Mouse (Mus musculus): ENCODE measurements around the gene Slc25a21. TPM values are rescaled to one million over a fixed set of nuclear protein-coding genes. Genes with fewer than 3 reads are reported as not detected.
A peak's percentile ranks its signal among the peaks of the same experiment; 100 is the strongest.

Slc25a21 gene
- polyA plus RNA-seq, 1 experiment from 2014 or later, result 3.1 TPM

DNA sequence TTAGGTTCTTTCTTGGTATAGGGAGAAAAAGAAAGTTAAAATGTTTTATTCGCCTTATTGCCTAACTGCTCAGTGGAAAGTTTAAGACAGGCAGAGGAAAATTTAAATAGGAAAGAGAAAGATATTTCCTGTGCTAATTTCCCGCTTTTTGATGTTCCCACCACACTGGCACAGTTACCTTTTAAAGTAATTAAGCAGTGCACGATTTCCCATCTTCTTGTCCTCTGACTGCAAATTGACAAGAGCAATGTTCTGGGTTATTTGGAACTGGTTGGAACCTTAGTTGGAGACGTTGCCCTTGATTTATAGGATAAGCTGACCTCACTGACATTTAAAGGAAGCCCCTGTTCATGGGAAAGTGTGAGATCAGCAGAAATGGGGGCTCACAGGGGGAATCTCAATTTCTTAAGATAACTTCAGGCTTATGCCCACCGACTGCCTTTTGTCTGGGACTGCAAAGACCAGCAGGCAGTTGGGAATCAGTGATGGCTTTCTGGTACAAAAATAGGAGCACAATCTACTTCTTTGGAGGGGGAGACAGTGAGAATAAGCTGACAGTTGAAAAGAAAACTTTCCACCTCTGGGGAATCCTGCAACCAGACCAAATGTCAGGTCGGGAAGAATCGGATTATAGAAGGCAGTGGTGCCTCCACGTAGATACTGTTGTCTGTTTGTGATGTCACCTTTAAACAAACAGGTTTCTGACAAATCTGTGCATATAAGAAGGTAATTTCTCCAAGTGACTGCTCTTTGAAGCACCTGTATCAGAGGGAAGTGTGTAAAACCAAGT is 498.9 kb downstream of the Slc25a21 start:
- peaks cover 34% of the 10 kb centered on the region for H3K4me1 ChIP-seq
- H3K27ac ChIP-seq, result no peak overlapping the region
- ATAC-seq (replicated peaks; ENCODE audit: low FRiP score), result no peak
- WGBS, result 10% methylated on average over 8 of the region's 8 CpGs
- no peak overlapping the region for H3K9ac ChIP-seq
- H3K27me3 ChIP-seq, result peaks cover 91% of the 10 kb centered on the region
- no peak overlapping the region for H3K4me3 ChIP-seq (replicated peaks)
- no peaks in the 10 kb centered on the region for H3K36me3 ChIP-seq
- H3K9me3 ChIP-seq (replicated peaks), result no peaks in the 10 kb centered on the region
- no peak overlapping the region for H3K4me2 ChIP-seq

GRCm38 (mm10) chr12:56697785-56698184 is 499.5 kb downstream of the Slc25a21 start:
- Histone ChIP-seq H3K4me3 (replicated peaks) (peak overlapping the region; percentile 20), H3K27me3 (peaks cover 94% of the 10 kb centered on the region), H3K36me3 (no peaks in the 10 kb centered on the region), H3K9me3 (replicated peaks) (no peaks in the 10 kb centered on the region), H3K27ac (no peak overlapping the region), H3K9ac (no peak overlapping the region), H3K4me1 (peaks cover 34% of the 10 kb centered on the region), H3K4me2 (peak overlapping the region; percentile 64)
- no peak for ATAC-seq (replicated peaks; ENCODE audit: low FRiP score)
- 1% methylated on average over 12 of the region's 12 CpGs for WGBS

- Histone ChIP-seq H3K9me3 (replicated peaks) (no peaks in the 10 kb centered on the region), H3K27ac (no peak overlapping the region), H3K9ac (no peak overlapping the region), H3K4me2 (peak overlapping the region; percentile 64), H3K27me3 (peaks cover 94% of the 10 kb centered on the region), H3K4me1 (peaks cover 39% of the 10 kb centered on the region), H3K4me3 (replicated peaks) (peak overlapping the region; percentile 36), H3K36me3 (no peaks in the 10 kb centered on the region)
- WGBS, result 1% methylated on average over 36 of the region's 36 CpGs
- peak; percentile 16; the same call in 1 of the 2 replicates for ATAC-seq (replicated peaks; ENCODE audit: low FRiP score)
These were observed 500.1 kb downstream of the Slc25a21 start for GRCm38 (mm10) chr12:56697011-56697740.

- peaks cover 44% of the 10 kb centered on the region for H3K4me1 ChIP-seq
- no peaks in the 10 kb centered on the region for H3K9me3 ChIP-seq (replicated peaks)
- ATAC-seq (replicated peaks; ENCODE audit: low FRiP score), result peak; percentile 4; the same call in 1 of the 2 replicates
- peak overlapping the region; percentile 64 for H3K4me2 ChIP-seq
- H3K27me3 ChIP-seq, result peaks cover 99% of the 10 kb centered on the region
- no peak overlapping the region for H3K27ac ChIP-seq
- no peak overlapping the region for H3K9ac ChIP-seq
- peak overlapping the region; percentile 36 for H3K4me3 ChIP-seq (replicated peaks)
- WGBS, result under 1% methylated on average over 57 of the region's 57 CpGs
- H3K36me3 ChIP-seq, result no peaks in the 10 kb centered on the region
These were observed 500.9 kb downstream of the Slc25a21 start for GRCm38 (mm10) chr12:56696174-56697010.

DNA sequence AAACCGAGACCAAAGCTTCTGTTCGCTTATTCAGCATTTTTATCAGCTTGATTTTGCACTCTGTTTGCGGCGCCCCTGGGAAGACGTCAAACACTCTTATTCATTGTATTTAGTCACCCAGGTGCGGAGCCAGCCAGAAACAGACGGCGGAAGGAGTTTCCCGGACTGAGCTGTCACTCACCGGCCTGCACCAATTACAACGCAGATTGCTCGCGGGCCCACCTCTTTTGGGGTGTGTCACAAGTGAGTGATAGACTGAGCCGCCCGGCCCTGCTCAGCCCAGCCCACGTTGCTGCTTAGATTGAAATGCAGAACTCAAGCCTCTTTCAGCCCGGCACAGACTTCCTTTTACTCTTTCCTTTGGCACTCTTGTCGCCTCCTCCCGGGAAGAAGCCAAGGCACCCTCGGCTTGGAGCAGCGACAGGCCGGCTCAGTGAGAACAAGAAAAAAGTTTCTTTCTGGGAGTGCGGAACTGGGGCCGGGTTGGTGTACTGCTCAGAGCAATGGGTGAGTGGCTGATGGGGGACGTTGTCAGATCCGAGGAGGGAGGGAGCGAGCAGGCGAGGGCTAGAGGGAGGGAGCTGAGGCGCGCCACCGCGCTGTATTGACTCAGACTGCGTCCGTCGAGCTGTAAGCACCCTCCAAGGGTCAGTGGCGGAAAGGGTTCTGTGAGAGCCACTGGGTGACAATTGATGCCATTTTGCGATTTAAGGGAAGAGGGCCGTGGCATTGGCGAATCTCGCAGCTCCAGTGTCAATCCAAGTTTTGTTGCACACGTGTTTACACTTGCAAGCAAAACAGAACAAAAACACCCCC is 501.7 kb downstream of the Slc25a21 start:
- H3K4me3 ChIP-seq (replicated peaks), result peak overlapping the region; percentile 36
- H3K27me3 ChIP-seq, result peaks cover 99% of the 10 kb centered on the region
- peak; percentile 93 for ATAC-seq (replicated peaks; ENCODE audit: low FRiP score)
- H3K9me3 ChIP-seq (replicated peaks), result no peaks in the 10 kb centered on the region
- WGBS, result under 1% methylated on average over 41 of the region's 41 CpGs
- H3K36me3 ChIP-seq, result no peaks in the 10 kb centered on the region
- peak overlapping the region; percentile 64 for H3K4me2 ChIP-seq
- no peak overlapping the region for H3K27ac ChIP-seq
- no peak overlapping the region for H3K9ac ChIP-seq
- peaks cover 49% of the 10 kb centered on the region for H3K4me1 ChIP-seq

- Histone ChIP-seq H3K9ac (no peak overlapping the region), H3K36me3 (no peaks in the 10 kb centered on the region), H3K27ac (no peak overlapping the region), H3K4me2 (peak overlapping the region; percentile 64), H3K27me3 (peaks cover 99% of the 10 kb centered on the region), H3K9me3 (replicated peaks) (no peaks in the 10 kb centered on the region), H3K4me1 (peaks cover 48% of the 10 kb centered on the region), H3K4me3 (replicated peaks) (peak overlapping the region; percentile 36)
- no peak for ATAC-seq (replicated peaks; ENCODE audit: low FRiP score)
- 2% methylated on average over 11 of the region's 11 CpGs for WGBS
These were observed 502.3 kb downstream of the Slc25a21 start for GRCm38 (mm10) chr12:56694936-56695335.

GRCm38 (mm10) chr12:56694361-56694760 is 502.9 kb downstream of the Slc25a21 start:
- Histone ChIP-seq H3K27ac (no peak overlapping the region), H3K4me1 (peaks cover 53% of the 10 kb centered on the region), H3K9me3 (replicated peaks) (no peaks in the 10 kb centered on the region), H3K27me3 (peaks cover 99% of the 10 kb centered on the region), H3K9ac (no peak overlapping the region), H3K36me3 (no peaks in the 10 kb centered on the region), H3K4me3 (replicated peaks) (no peak overlapping the region), H3K4me2 (no peak overlapping the region)
- no peak for ATAC-seq (replicated peaks; ENCODE audit: low FRiP score)
- WGBS, result 3% methylated on average over 14 of the region's 14 CpGs

GRCm38 (mm10) chr12:56693411-56694098 is 503.7 kb downstream of the Slc25a21 start:
- no peak overlapping the region for H3K4me2 ChIP-seq
- no peak overlapping the region for H3K4me3 ChIP-seq (replicated peaks)
- H3K27ac ChIP-seq, result no peak overlapping the region
- ATAC-seq (replicated peaks; ENCODE audit: low FRiP score), result no peak
- peaks cover 55% of the 10 kb centered on the region for H3K4me1 ChIP-seq
- peaks cover 100% of the 10 kb centered on the region for H3K27me3 ChIP-seq
- no peak overlapping the region for H3K9ac ChIP-seq
- no peaks in the 10 kb centered on the region for H3K9me3 ChIP-seq (replicated peaks)
- no peaks in the 10 kb centered on the region for H3K36me3 ChIP-seq
- WGBS, result 7% methylated on average over 14 of the region's 14 CpGs

DNA sequence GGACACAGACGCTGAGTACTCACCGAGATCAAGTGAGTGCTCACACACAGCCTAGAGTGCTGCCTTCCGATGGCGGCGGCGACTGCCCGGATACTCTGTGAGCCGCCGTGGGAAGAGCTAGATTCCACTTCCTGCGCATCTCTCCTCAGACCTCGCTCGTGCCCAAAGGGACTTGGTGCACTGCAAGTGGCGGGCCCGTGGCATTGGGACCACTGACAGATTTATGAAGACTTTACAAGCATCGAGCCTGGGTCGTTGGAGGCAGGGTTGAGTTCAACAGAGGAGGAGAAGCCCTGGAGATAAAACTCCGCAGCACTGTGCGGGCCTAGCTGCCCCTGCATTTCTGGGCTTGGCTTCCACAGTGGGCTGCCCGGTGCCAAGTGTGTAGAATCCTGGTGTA is 504.7 kb downstream of the Slc25a21 start:
- 0 out of 2 replicates have a peak overlapping the region, but pooled peaks have one; percentile 10 for H3K4me2 ChIP-seq
- H3K27ac ChIP-seq, result no peak overlapping the region
- no peak for ATAC-seq (replicated peaks; ENCODE audit: low FRiP score)
- no peaks in the 10 kb centered on the region for H3K36me3 ChIP-seq
- WGBS, result 6% methylated on average over 19 of the region's 19 CpGs
- no peak overlapping the region; the same call in 1 of the 2 replicates for H3K4me3 ChIP-seq (replicated peaks)
- H3K4me1 ChIP-seq, result peaks cover 50% of the 10 kb centered on the region
- no peak overlapping the region for H3K9ac ChIP-seq
- peaks cover 100% of the 10 kb centered on the region for H3K27me3 ChIP-seq
- no peaks in the 10 kb centered on the region for H3K9me3 ChIP-seq (replicated peaks)

DNA sequence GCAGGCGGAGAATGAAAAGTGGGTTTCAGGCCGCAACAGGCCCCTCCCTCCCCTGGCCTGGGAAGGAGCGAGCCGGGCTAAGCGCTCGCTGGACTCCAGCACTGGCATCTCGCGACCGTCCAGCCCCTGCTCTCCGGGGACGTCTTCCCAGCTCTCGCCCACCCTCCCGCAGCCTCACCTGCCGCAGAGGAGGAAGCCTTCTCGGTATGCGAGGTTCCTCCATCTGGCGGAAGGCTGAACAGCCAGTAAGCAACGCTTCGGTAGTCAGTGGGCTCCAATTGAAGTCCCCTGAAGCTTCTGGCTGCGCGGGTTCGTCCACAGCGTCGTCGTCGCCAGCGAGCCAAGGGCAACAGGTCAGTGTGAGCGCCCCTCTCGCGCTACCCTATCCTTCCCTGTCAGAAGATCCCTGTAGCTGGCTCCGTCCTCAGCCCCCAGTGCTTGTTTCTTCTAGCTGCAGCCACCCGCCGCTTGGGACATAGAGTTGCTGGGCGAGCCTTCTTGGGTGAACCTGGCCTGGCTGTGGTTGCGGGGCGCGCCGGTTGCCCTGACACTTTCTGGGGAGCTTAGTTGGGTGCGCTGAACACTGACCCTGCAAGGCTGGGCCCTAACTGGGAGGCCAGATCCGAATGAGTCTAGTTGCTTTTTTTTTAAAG is 505.7 kb downstream of the Slc25a21 start, which contains the start of gene Pax9:
Gene Pax9, plus strand, starts transcription at position 341 of the 653 bp plus-strand sequence.
- no peak for ATAC-seq (replicated peaks; ENCODE audit: low FRiP score)
- Histone ChIP-seq H3K9me3 (replicated peaks) (0 out of 2 replicates have a peak, but pooled peaks cover 3% of the 10 kb centered on the region), H3K4me3 (replicated peaks) (peak within 1 kb of the TSS; percentile 21), H3K9ac (no peak within 1 kb of the TSS), H3K27ac (no peak within 1 kb of the TSS), H3K4me1 (peaks cover 40% of the 10 kb centered on the region), H3K4me2 (peak within 1 kb of the TSS; percentile 44), H3K36me3 (no peaks in the 10 kb centered on the region), H3K27me3 (peaks cover 98% of the 10 kb centered on the region)
- 2% methylated on average over 37 of the region's 40 CpGs for WGBS
